Mouse (Mus musculus) stomach, embryonic 14.5 days (tissue): ENCODE data around the gene Arhgap29. TPM values are rescaled to one million over a fixed set of nuclear protein-coding genes. Genes with fewer than 3 reads are reported as not detected.

ENCODE experiments used
- ATAC-seq: fragments of 200-750 bp; cut with Nextera tagmentation; 2 replicates; pipeline ENCODE4 v1.8.0; 2017; ENCODE audit warnings: low read depth, moderate TSS enrichment; ENCODE audit not compliant: insufficient number of reproducible peaks, insufficient read depth, low FRiP score
- H3K27ac ChIP-seq: fragments of 300-500 bp; sonication (generic); 2 replicates; pipeline ENCODE4 v1.5.1; 2014; ENCODE audit warnings: mild to moderate bottlenecking, low read length, moderate library complexity, mixed read lengths
- H3K27me3 ChIP-seq: fragments of 300-500 bp; sonication (generic); 2 replicates; pipeline ENCODE4 v1.6.1; 2014; ENCODE audit warnings: low read length, control low read depth, mixed read lengths; ENCODE audit not compliant: control insufficient read depth, insufficient read depth
- H3K36me3 ChIP-seq: fragments of 300-500 bp; sonication (generic); 2 replicates; pipeline ENCODE4 v1.6.1; 2014; ENCODE audit warnings: mild to moderate bottlenecking, control low read depth, low read length, moderate library complexity, mixed read lengths; ENCODE audit not compliant: control insufficient read depth, insufficient read depth
- H3K4me1 ChIP-seq: fragments of 300-500 bp; sonication (generic); 2 replicates; pipeline ENCODE4 v1.6.1; 2014; ENCODE audit warnings: low read length, control low read depth, mixed read lengths; ENCODE audit not compliant: control insufficient read depth, insufficient read depth
- H3K4me2 ChIP-seq: fragments of 300-500 bp; sonication (generic); replicated peaks from 2 replicates; pipeline ENCODE4 v1.6.1; 2014; ENCODE audit warnings: low read depth, low read length, control low read depth
- H3K4me3 ChIP-seq: fragments of 300-500 bp; sonication (generic); 2 replicates; pipeline ENCODE4 v1.5.1; 2014; ENCODE audit warnings: low read depth, low read length, control low read depth
- H3K9ac ChIP-seq: fragments of 300-500 bp; sonication (generic); replicated peaks from 2 replicates; pipeline ENCODE4 v1.6.1; 2014; ENCODE audit warnings: low read depth, mild to moderate bottlenecking, control low read depth, low read length, moderate library complexity, mixed read lengths
- H3K9me3 ChIP-seq: fragments of 300-500 bp; sonication (generic); 2 replicates; pipeline ENCODE4 v1.6.1; 2016; ENCODE audit warnings: low read depth, low read length, control low read depth; ENCODE audit not compliant: control insufficient read depth
- whole genome bisulfite sequencing: fragments of 180-500 bp; shearing (Covaris S2); extraction: QIAGEN DNeasy Blood & Tissue Kit; methylation state at CpG from one replicate; pipeline ENCODE4 v1.1.7; 2014; 5-methylcytosine and 5-hydroxymethylcytosine counted together
- polyA plus RNA-seq: library from polyadenylated mRNA; unstranded; fragments of >200 nt; fragmentation: Nextera tagmentation; extraction: Ambion mirVana; gene quantifications from 2 replicates; pipeline ENCODE4 v1.2.1, GENCODE M21; 2014

Gene Arhgap29
- polyA plus RNA-seq, 1 experiment from 2014 or later: 59.9 TPM

- Histone ChIP-seq H3K36me3 (no peaks in the 10 kb centered on the region), H3K4me3 (no peak overlapping the region), H3K27ac (no peak overlapping the region), H3K4me2 (no peak overlapping the region), H3K9me3 (no peaks in the 10 kb centered on the region), H3K27me3 (no peaks in the 10 kb centered on the region), H3K4me1 (no peaks in the 10 kb centered on the region), H3K9ac (no peak overlapping the region)
- ATAC-seq: no peak
- WGBS: 83% methylated on average over 3 of the region's 3 CpGs
Observed at GRCm38 (mm10) chr3:122022355-122022754, 70.0 kb downstream of the Arhgap29 start.

- Histone ChIP-seq H3K27me3 (no peaks in the 10 kb centered on the region), H3K4me1 (no peaks in the 10 kb centered on the region), H3K9me3 (no peaks in the 10 kb centered on the region), H3K27ac (0 out of 2 replicates have a peak overlapping the region, but pooled peaks have one; percentile 2), H3K4me3 (no peak overlapping the region), H3K9ac (no peak overlapping the region), H3K4me2 (no peak overlapping the region), H3K36me3 (no peaks in the 10 kb centered on the region)
- 36% methylated on average over 5 of the region's 5 CpGs for WGBS
- ATAC-seq: no peak
Observed at GRCm38 (mm10) chr3:122026676-122027075, 74.3 kb downstream of the Arhgap29 start.

GRCm38 (mm10) chr3:122027776-122028175, 75.4 kb downstream of the Arhgap29 start:
- no peak for ATAC-seq
- H3K36me3 ChIP-seq: no peaks in the 10 kb centered on the region
- no peak overlapping the region for H3K4me3 ChIP-seq
- H3K27me3 ChIP-seq: no peaks in the 10 kb centered on the region
- H3K27ac ChIP-seq: no peak overlapping the region
- no peak overlapping the region for H3K9ac ChIP-seq
- WGBS: 87% methylated on average over 8 of the region's 8 CpGs
- no peaks in the 10 kb centered on the region for H3K4me1 ChIP-seq
- H3K4me2 ChIP-seq: no peak overlapping the region
- no peaks in the 10 kb centered on the region for H3K9me3 ChIP-seq

GRCm38 (mm10) chr3:122033248-122033837, 81.0 kb downstream of the Arhgap29 start:
- Histone ChIP-seq H3K36me3 (no peaks in the 10 kb centered on the region), H3K27me3 (no peaks in the 10 kb centered on the region), H3K9me3 (no peaks in the 10 kb centered on the region; the same call in 1 of the 2 replicates), H3K4me1 (peaks cover 7% of the 10 kb centered on the region), H3K4me3 (no peak overlapping the region), H3K4me2 (no peak overlapping the region), H3K9ac (no peak overlapping the region), H3K27ac (peak overlapping the region; percentile 44; the same call in 1 of the 2 replicates)
- 34% methylated on average over 9 of the region's 9 CpGs for WGBS
- no peak for ATAC-seq

- WGBS: 56% methylated on average over 5 of the region's 5 CpGs
- no peak for ATAC-seq
- H3K4me3 ChIP-seq: no peak overlapping the region
Observed at GRCm38 (mm10) chr3:122034240-122034639, 81.9 kb downstream of the Arhgap29 start.

GRCm38 (mm10) chr3:122035092-122035491, 82.8 kb downstream of the Arhgap29 start:
- no peak for ATAC-seq
- H3K4me1 ChIP-seq: peaks cover 7% of the 10 kb centered on the region
- H3K27ac ChIP-seq: no peak overlapping the region
- H3K9me3 ChIP-seq: no peaks in the 10 kb centered on the region; the same call in 1 of the 2 replicates
- H3K4me2 ChIP-seq: no peak overlapping the region
- no peak overlapping the region for H3K9ac ChIP-seq
- no peaks in the 10 kb centered on the region for H3K27me3 ChIP-seq
- no peaks in the 10 kb centered on the region for H3K36me3 ChIP-seq
- no peak overlapping the region for H3K4me3 ChIP-seq
- WGBS: 35% methylated on average over 3 of the region's 3 CpGs

More at GRCm38 (mm10) chr3:122034240-122034639, 81.9 kb downstream of the Arhgap29 start:
- Histone ChIP-seq H3K4me2 (no peak overlapping the region), H3K9ac (no peak overlapping the region), H3K9me3 (no peaks in the 10 kb centered on the region; the same call in 1 of the 2 replicates), H3K27ac (0 out of 2 replicates have a peak overlapping the region, but pooled peaks have one; percentile 15), H3K27me3 (no peaks in the 10 kb centered on the region), H3K4me1 (peaks cover 7% of the 10 kb centered on the region), H3K36me3 (no peaks in the 10 kb centered on the region)

- Histone ChIP-seq H3K4me1 (peaks cover 20% of the 10 kb centered on the region), H3K4me2 (no peak overlapping the region), H3K27ac (no peak overlapping the region), H3K4me3 (no peak overlapping the region), H3K9ac (no peak overlapping the region), H3K36me3 (no peaks in the 10 kb centered on the region), H3K27me3 (no peaks in the 10 kb centered on the region), H3K9me3 (no peaks in the 10 kb centered on the region; the same call in 1 of the 2 replicates)
- 77% methylated on average over 6 of the region's 6 CpGs for WGBS
- no peak for ATAC-seq
Observed at GRCm38 (mm10) chr3:122040522-122040921, 88.2 kb downstream of the Arhgap29 start.

GRCm38 (mm10) chr3:122043102-122043501, 90.8 kb downstream of the Arhgap29 start:
- WGBS: 22% methylated on average over 8 of the region's 8 CpGs
- H3K27me3 ChIP-seq: no peaks in the 10 kb centered on the region
- H3K9me3 ChIP-seq: no peaks in the 10 kb centered on the region
- 0 out of 2 replicates have a peak overlapping the region, but pooled peaks have one; percentile 13 for H3K4me2 ChIP-seq
- ATAC-seq: no peak
- H3K36me3 ChIP-seq: no peaks in the 10 kb centered on the region
- H3K4me1 ChIP-seq: peaks cover 33% of the 10 kb centered on the region
- H3K4me3 ChIP-seq: no peak overlapping the region
- H3K9ac ChIP-seq: no peak overlapping the region
- no peak overlapping the region for H3K27ac ChIP-seq
